Mouse (Mus musculus) lung, postnatal 0 days (tissue): Measurements from ENCODE around the gene Zfpm1. TPM values are rescaled to one million over a fixed set of nuclear protein-coding genes. Genes with fewer than 3 reads are reported as not detected.

ENCODE experiments used
- ATAC-seq: fragments of 200-750 bp; cut with Nextera tagmentation; 2 replicates; pipeline ENCODE4 v1.8.0; 2017; ENCODE audit warnings: moderate library complexity
- DNase-seq: peaks from one replicate; pipeline ENCODE4 v3.0.0-alpha.2; 2016; ENCODE audit warnings: low spot score
- H3K27ac ChIP-seq: fragments of 300-500 bp; sonication (generic); 2 replicates; pipeline ENCODE4 v1.5.1; 2014; ENCODE audit warnings: antibody characterized with exemption, mild to moderate bottlenecking, low read length, mixed read lengths
- H3K27me3 ChIP-seq: fragments of 300-500 bp; sonication (generic); replicated peaks from 2 replicates; pipeline ENCODE4 v1.6.1; 2014; ENCODE audit warnings: low read length, mixed read lengths; ENCODE audit not compliant: insufficient read depth
- H3K36me3 ChIP-seq: fragments of 300-500 bp; sonication (generic); 2 replicates; pipeline ENCODE4 v1.6.1; 2014; ENCODE audit warnings: low read length, mixed read lengths; ENCODE audit not compliant: insufficient read depth
- H3K4me1 ChIP-seq: fragments of 300-500 bp; sonication (generic); 2 replicates; pipeline ENCODE4 v1.6.1; 2014; ENCODE audit warnings: antibody characterized with exemption, low read depth, low read length, mixed read lengths; ENCODE audit not compliant: insufficient read depth
- H3K4me2 ChIP-seq: fragments of 300-500 bp; sonication (generic); replicated peaks from 2 replicates; pipeline ENCODE4 v1.6.1; 2014; ENCODE audit warnings: low read depth, mild to moderate bottlenecking, low read length, moderate library complexity, mixed read lengths
- H3K4me3 ChIP-seq: fragments of 300-500 bp; sonication (generic); 2 replicates; pipeline ENCODE4 v1.5.1; 2014; ENCODE audit warnings: low read depth, low read length
- H3K9ac ChIP-seq: fragments of 300-500 bp; sonication (generic); replicated peaks from 2 replicates; pipeline ENCODE4 v1.6.1; 2014; ENCODE audit warnings: low read depth, mild to moderate bottlenecking
- H3K9me3 ChIP-seq: fragments of 300-500 bp; sonication (generic); 2 replicates; pipeline ENCODE4 v1.6.1; 2016; ENCODE audit warnings: low read length, mixed read lengths
- CTCF ChIP-seq: IDR thresholded peaks from 2 replicates; pipeline ENCODE4 v1.5.1; 2016; ENCODE audit warnings: antibody characterized with exemption, mild to moderate bottlenecking
- EP300 ChIP-seq: IDR thresholded peaks from 2 replicates; pipeline ENCODE4 v1.6.1; 2016; ENCODE audit warnings: antibody characterized with exemption, mild to moderate bottlenecking, control low read depth
- WGBS: fragments of 180-500 bp; shearing (Covaris S2); extraction: QIAGEN DNeasy Blood & Tissue Kit; methylation state at CpG from one replicate; pipeline ENCODE4 v1.1.7; 2014; 5-methylcytosine and 5-hydroxymethylcytosine counted together
- polyA plus RNA-seq: library from polyadenylated mRNA; unstranded; fragments of >200 nt; fragmentation: Nextera tagmentation; extraction: Ambion mirVana; gene quantifications from 2 replicates; pipeline ENCODE4 v1.2.1, GENCODE M21; 2015

The Zfpm1 gene
- polyA plus RNA-seq, 1 experiment from 2014 or later, result 1.7 TPM

- Histone ChIP-seq H3K9ac (no peak overlapping the region), H3K27ac (no peak overlapping the region), H3K4me1 (peaks cover 5% of the 10 kb centered on the region; the same call in 1 of the 2 replicates), H3K4me3 (no peak overlapping the region), H3K36me3 (peaks cover 5% of the 10 kb centered on the region; the same call in 1 of the 2 replicates), H3K4me2 (no peak overlapping the region), H3K9me3 (no peaks in the 10 kb centered on the region), H3K27me3 (no peaks in the 10 kb centered on the region)
- ATAC-seq (no peak), DNase-seq (no peak)
- TF ChIP-seq CTCF (no peak), EP300 (no peak)
- 69% methylated on average over 2 of the region's 2 CpGs for WGBS
Measured at GRCm38 (mm10) chr8:122311115-122311514, 29.2 kb downstream of the Zfpm1 start.

GRCm38 (mm10) chr8:122312553-122312952, 30.6 kb downstream of the Zfpm1 start:
- Histone ChIP-seq H3K27ac (no peak overlapping the region), H3K9ac (no peak overlapping the region)
- 79% methylated on average over 2 of the region's 2 CpGs for WGBS

GRCm38 (mm10) chr8:122313310-122313709, 31.4 kb downstream of the Zfpm1 start:
- ATAC-seq, result no peak

More at GRCm38 (mm10) chr8:122312553-122312952, 30.6 kb downstream of the Zfpm1 start:
- DNase-seq, result no peak
- Histone ChIP-seq H3K4me1 (peaks cover 5% of the 10 kb centered on the region; the same call in 1 of the 2 replicates), H3K4me2 (no peak overlapping the region), H3K4me3 (no peak overlapping the region), H3K36me3 (peaks cover 5% of the 10 kb centered on the region; the same call in 1 of the 2 replicates), H3K27me3 (no peaks in the 10 kb centered on the region), H3K9me3 (no peaks in the 10 kb centered on the region)
- ATAC-seq, result no peak
- TF ChIP-seq CTCF (no peak), EP300 (no peak)

GRCm38 (mm10) chr8:122314899-122315496, 33.1 kb downstream of the Zfpm1 start:
- DNase-seq, result peak; percentile 65
- H3K4me1 ChIP-seq, result peaks cover 5% of the 10 kb centered on the region; the same call in 1 of the 2 replicates

More at GRCm38 (mm10) chr8:122313310-122313709, 31.4 kb downstream of the Zfpm1 start:
- WGBS, result 39% methylated on average over 12 of the region's 12 CpGs
- no peak for TF ChIP-seq CTCF
- no peak for TF ChIP-seq EP300
- no peak overlapping the region for H3K4me3 ChIP-seq
- no peaks in the 10 kb centered on the region for H3K27me3 ChIP-seq
- no peak overlapping the region for H3K9ac ChIP-seq
- H3K4me2 ChIP-seq, result no peak overlapping the region
- H3K4me1 ChIP-seq, result peaks cover 5% of the 10 kb centered on the region; the same call in 1 of the 2 replicates
- H3K27ac ChIP-seq, result no peak overlapping the region
- H3K36me3 ChIP-seq, result no peaks in the 10 kb centered on the region; the same call in 1 of the 2 replicates
- DNase-seq, result no peak
- H3K9me3 ChIP-seq, result no peaks in the 10 kb centered on the region

GRCm38 (mm10) chr8:122316402-122316801, 34.5 kb downstream of the Zfpm1 start:
- Histone ChIP-seq H3K9ac (no peak overlapping the region), H3K4me3 (no peak overlapping the region)
- TF ChIP-seq EP300 (no peak), CTCF (no peak)

More at GRCm38 (mm10) chr8:122314899-122315496, 33.1 kb downstream of the Zfpm1 start:
- H3K9ac ChIP-seq, result no peak overlapping the region
- 54% methylated on average over 13 of the region's 13 CpGs for WGBS
- no peak for TF ChIP-seq CTCF
- TF ChIP-seq EP300, result 0 out of 2 replicates have a peak, but pooled peaks have one; percentile 21
- peak; percentile 76 for ATAC-seq
- no peaks in the 10 kb centered on the region for H3K36me3 ChIP-seq
- no peaks in the 10 kb centered on the region for H3K9me3 ChIP-seq
- no peaks in the 10 kb centered on the region for H3K27me3 ChIP-seq
- no peak overlapping the region for H3K4me3 ChIP-seq
- no peak overlapping the region for H3K4me2 ChIP-seq
- H3K27ac ChIP-seq, result no peak overlapping the region; the same call in 1 of the 2 replicates

GRCm38 (mm10) chr8:122317918-122318475, 36.1 kb downstream of the Zfpm1 start:
- DNase-seq (no peak), ATAC-seq (no peak)
- H3K27ac ChIP-seq, result no peak overlapping the region
- no peaks in the 10 kb centered on the region for H3K27me3 ChIP-seq
- TF ChIP-seq EP300, result no peak
- no peak for TF ChIP-seq CTCF
- H3K4me3 ChIP-seq, result no peak overlapping the region
- H3K4me2 ChIP-seq, result no peak overlapping the region
- 51% methylated on average over 8 of the region's 8 CpGs for WGBS
- H3K9ac ChIP-seq, result no peak overlapping the region
- H3K36me3 ChIP-seq, result no peaks in the 10 kb centered on the region
- no peaks in the 10 kb centered on the region for H3K9me3 ChIP-seq
- no peaks in the 10 kb centered on the region for H3K4me1 ChIP-seq

More at GRCm38 (mm10) chr8:122316402-122316801, 34.5 kb downstream of the Zfpm1 start:
- H3K9me3 ChIP-seq, result no peaks in the 10 kb centered on the region
- no peaks in the 10 kb centered on the region for H3K27me3 ChIP-seq
- no peak overlapping the region for H3K4me2 ChIP-seq
- 64% methylated on average over 2 of the region's 2 CpGs for WGBS
- ATAC-seq (no peak), DNase-seq (no peak)
- H3K27ac ChIP-seq, result no peak overlapping the region
- no peaks in the 10 kb centered on the region for H3K36me3 ChIP-seq
- H3K4me1 ChIP-seq, result no peaks in the 10 kb centered on the region
